Mouse (Mus musculus) heart, adult 2 months (tissue): ENCODE results near the gene Elp4.

Experiments
- CTCF ChIP-seq: fragments of 200-600 bp; IDR thresholded peaks from 2 replicates; pipeline ENCODE4 v1.8.1; 2022; ENCODE audit warnings: antibody characterized with exemption, mild to moderate bottlenecking, moderate library complexity
- EP300 ChIP-seq: fragments of 200-500 bp; IDR thresholded peaks from 2 replicates; pipeline ENCODE4 v1.6.1; 2011; ENCODE audit warnings: low read depth, low read length, control low read depth; ENCODE audit not compliant: insufficient read depth
- POLR2A ChIP-seq: fragments of 200-500 bp; IDR thresholded peaks from 2 replicates; pipeline ENCODE4 v1.6.1; 2011; ENCODE audit warnings: mild to moderate bottlenecking, low read depth, low read length, control low read depth; ENCODE audit not compliant: insufficient read depth

DNA sequence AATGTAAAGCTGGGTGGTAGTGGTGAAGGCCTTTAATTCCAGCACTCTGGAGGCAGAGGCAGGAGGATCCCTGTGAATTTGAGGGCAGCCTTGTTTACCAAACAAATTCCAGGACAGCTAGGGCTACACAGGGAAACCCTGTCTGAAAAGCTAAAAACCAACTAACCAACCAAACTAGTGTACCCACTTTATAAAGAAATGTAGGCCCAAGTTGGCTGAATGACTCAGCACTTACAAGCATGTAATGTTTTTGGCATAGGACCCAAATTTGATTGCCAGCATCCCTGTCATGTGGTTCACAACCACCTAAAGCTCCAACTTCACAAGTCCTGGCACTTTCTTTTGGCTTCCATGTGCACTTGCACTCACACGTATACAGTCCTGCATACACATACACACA, 12.3 kb upstream of the Elp4 start:
- TF ChIP-seq CTCF (no peak), POLR2A (no peak), EP300 (no peak)
